Mouse (Mus musculus) megakaryocyte, adult 5-6 weeks (primary cell): Measurements from ENCODE around the gene Serpinb5. TPM values are rescaled to one million over a fixed set of nuclear protein-coding genes. Genes with fewer than 3 reads are reported as not detected.
"Not testable (repeated sequence)": the region's sequence is repeated elsewhere in the genome, so short reads cannot be mapped to it uniquely, and the experiment has no call there.

Experiments used
- ATAC-seq: 2 replicates; pipeline ENCODE4 v1.8.0; 2016; ENCODE audit warnings: mild to moderate bottlenecking, inconsistent platforms; ENCODE audit not compliant: poor library complexity, severe bottlenecking
- total RNA-seq, 2 experiments: library from RNA; stranded (forward) in 1 of 2; stranded (reverse) in 1 of 2; fragments of 153-499, 151-499 nt in 1 of 2; fragments of 221-1000, 200-1000 nt in 1 of 2; gene quantifications; 2 replicates each; pipeline versions ENCODE4 v1.2.3 to v1.2.4; 2015 to 2017

Gene Serpinb5
- total RNA-seq (2015) (not detected in 2 replicates), total RNA-seq (2017) (not detected in 2 replicates)

DNA sequence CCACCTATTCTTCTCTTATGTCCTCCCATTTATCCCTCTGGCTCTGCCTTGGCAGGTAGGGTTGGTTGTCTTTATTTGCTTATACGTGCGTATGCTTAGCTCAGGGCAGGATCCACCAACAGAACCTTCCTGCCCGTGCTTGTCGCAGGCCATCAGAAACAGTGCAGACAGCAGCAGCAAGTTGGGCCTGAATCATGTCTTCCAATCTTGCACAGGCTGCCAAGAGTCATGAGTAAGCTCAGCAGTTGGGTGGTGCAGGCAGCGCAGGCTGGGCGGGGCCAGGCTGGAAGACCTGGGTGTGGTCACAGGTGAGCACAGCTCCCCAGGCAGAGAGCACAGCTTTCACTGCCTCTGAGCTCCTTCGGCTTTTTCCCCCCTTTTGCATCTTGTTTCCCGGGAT is at the start of gene Serpinb5:
TSS of gene Serpinb5 (plus strand) at position 327 of the 400 bp plus-strand sequence.
- ATAC-seq = no peak

DNA sequence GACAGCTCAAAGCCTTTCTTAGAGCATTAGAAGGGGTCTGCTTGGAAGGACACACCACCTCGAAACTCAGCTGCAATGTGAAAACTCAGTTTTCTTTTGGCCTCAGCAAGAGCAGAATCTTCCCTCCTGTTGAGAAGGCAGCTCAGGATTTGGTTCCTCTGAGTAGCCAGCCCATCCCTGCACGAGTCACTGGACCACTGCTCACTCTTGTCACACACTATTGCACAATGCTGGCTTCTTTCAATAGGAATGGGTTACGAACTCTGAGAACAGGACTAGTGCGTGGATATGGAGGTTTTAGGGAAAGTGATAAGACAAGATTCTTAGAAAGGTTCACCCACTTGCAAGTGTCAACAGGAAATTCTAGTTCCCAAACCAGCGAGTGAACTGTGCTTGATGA is 46.1 kb upstream of the Serpinb5 start:
- peak; percentile 63 for ATAC-seq

DNA sequence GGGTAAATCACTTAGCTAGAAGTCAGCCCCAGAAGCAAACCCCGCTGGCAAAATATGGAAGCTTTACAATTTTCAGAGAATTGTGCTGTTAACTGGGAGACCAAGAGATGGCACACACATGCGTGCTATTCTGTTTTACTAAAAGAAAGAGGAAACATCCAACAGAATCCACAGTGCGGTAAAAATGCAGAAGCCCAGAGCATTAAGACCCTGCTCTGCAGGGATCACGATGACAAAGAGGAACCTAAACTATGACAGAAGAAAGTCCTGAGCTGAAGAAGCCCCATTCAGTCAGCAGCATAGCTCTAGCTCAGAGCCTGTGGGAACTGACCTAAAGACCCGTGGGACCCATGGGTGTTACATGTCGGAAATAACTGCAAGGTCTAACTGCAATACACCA is 45.7 kb upstream of the Serpinb5 start:
- ATAC-seq = peak; percentile 92

DNA sequence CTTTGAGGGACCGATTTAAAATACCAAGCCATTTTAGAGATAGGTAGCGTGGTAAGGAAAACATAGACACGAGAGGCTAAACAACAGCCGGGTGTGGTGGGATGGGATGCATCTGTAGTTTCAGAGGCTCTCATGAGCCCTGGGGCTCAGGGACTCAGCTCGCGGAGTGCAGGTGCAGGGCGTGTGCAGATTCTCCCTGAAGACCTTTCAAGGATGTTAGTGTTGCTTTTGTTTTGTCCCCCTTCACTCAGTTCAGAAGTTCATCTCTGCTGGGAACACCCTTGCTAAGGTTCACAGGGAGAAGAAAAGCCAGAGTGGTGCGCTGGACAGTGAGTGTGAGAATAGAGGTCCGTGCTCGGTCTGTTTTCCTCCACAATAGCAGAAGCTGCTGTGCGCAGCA is 44.2 kb upstream of the Serpinb5 start:
- ATAC-seq = no peak

DNA sequence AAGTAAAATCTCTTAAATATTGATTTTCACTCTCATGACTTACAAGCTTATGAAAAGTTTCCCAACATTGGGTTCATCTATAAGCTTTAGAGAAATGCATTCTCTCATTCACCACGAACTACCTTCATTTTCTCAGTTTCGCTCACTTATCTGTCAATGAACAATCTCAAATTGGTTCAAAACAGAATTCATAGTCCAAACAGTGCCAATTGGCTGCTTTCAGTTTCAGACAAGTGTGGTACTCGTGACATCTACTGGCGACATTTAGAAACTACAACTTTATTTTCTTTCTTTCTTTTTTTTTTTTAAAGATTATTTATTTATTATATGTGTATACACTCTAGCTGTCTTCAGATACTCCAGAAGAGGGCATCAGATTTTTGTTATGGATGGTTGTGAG is 42.6 kb upstream of the Serpinb5 start:
- ATAC-seq = peak; percentile 52

DNA sequence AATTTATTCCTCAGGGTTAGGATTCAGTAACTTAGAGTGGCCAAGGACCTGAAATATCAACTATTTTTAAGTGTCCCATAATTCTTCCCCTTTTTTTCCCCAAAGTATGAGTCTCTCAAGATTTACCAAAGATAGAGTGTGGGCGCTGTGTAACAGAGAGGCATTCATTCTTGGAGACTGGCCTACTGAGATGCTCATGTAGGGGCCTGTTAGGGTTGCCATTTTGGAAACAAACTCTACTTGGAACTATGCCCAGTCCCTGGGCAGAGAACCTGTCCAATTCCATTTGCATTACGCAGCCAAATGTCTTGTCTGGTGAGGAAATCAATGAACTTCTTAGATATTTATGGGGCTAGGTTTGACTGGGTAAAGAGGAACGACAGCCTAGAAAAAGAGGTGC is 38.7 kb upstream of the Serpinb5 start:
- ATAC-seq = no peak

DNA sequence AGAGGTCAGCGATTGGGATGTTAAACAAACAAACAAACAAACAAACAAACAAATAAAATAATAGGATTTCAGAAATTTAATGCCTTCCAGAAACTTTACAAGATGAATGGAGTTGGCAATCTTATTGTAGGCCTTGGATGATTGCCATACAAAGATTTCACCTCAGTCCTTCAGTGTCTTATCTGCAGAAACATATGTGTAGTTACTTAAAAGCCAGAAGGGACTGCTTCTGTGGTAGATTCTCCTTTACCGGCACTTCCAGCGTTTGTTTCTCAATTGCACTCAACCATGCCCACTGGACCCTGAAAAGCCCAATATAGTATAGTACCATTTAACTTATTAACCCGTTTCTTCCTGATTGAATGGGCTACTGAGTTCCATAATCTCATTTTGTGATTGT is 32.2 kb upstream of the Serpinb5 start:
- no peak for ATAC-seq

DNA sequence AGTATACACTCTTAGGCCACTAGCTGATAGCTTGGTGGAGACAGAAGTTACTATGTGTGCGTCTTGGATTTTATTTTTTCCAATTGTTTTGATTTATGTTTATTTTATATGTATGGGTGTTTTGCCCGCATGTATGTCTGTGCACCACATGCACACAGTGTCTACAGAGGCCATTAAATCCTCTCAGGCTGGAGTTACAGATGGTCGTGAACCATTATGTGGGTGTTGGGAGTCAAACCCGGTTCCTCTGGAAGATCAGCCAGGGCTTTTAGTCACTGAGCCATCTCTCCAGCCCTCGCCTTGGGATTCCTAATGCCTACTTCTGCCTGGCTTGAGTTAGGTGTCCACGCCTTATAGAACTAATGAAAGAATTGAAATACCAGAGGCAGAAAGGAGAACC is 4.6 kb downstream of the Serpinb5 start:
- ATAC-seq = no peak

DNA sequence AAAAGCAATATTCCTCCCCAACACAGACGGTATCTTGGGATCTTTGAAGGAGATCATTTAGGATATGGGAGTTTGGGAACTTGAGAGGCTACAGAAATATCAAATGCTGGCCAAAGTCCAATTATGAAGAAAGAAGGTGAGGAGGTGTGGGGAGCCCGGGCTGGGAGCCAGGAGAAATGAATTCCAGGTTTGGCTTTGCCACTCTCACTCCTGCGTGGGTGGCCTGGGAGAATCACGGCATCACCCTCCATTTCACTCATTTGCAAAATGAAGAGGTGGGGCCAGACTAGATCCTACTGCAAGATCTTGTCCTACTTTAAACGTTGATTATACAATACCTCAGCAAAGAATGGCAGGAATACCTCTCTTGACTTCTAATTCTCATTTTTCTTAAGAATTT is 5.1 kb downstream of the Serpinb5 start:
- no peak for ATAC-seq

DNA sequence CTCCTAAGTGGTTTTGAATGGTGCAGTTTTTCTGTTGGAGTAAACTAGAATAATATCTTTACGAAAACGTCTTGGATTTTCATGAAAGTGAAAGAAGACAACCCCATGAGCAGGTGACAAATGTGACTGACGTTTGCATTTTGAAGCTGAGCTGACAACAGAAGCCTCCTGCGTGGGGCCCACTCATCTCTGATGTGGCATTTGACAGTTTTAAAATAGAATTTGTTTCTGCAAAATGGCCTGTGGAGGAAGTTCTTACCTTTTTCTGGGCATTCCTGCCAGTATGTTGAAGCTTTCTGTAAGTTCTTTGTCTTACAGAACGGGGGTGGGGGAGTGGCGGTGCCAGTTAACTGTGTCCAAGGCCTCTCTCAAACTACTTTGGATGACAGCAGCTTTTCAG is 5.8 kb downstream of the Serpinb5 start:
- no peak for ATAC-seq

DNA sequence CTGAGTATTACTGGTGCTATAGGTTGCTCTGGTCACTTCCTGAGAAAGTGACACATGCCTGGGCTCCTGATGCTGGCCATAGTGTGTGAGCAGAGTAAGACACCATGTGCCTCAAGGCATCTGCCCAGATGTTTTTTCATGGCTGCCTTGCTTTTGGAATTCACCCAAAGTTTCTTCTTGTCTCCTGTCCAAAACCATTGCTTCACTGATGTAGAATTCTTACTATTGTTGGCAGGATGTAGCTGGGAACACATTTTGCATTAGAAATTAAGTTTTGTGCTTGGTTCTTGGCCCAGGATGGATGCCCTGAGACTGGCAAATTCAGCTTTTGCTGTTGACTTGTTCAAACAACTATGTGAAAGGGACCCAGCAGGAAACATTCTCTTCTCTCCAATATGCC is 9.0 kb downstream of the Serpinb5 start:
- no peak for ATAC-seq

DNA sequence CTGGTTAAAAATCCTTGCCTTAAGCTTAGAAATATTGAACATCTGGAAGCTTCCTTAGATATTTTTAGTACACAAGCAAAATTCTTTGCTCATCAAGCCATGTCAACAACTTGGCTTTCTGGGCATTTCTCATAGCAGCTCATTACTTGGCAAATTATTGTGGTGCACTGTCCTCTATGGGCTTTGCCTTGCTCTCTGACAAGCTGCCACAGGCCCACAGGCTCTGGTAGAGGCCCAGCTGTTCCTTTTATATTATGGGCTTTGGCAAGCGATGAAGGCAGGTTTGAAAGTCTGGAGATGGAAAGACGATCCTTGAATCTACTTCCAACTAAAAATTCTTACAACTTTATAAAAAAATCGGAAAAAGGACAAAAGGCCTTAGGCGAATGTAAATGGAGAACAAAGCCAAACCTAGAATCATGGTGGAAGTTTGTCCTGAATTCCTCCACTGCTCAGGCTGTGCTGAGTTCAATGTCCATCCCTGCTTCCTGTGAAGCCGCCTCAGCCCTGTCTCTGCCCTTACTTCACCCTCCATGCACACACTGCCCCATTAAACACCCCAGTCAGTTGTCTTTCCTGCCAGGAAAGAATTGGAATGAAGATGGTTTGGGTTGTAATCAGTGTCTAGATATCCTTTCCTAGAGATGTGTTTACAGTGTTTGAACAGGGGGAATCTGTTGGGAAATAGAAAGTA is 14.4 kb downstream of the Serpinb5 start:
- ATAC-seq = no peak

DNA sequence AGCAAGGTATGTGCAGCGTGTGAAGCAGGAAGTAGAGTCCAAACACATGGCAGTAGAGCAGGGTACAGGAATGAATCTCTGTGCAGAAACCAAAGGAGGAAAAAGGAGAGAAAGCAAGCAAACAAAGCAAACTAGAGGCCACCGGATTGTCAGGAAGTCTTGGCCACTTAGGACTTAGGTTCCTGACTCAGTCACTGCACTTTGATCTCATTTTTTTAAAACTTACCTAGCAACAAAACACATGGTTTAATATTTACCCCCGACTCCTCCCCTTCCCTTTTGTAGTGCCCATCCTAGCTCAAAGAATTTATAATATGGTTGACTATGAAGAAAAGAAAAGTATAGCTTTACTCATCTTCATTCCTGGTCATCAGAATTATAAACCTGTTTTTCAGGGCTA is 15.2 kb downstream of the Serpinb5 start:
- ATAC-seq = no peak

DNA sequence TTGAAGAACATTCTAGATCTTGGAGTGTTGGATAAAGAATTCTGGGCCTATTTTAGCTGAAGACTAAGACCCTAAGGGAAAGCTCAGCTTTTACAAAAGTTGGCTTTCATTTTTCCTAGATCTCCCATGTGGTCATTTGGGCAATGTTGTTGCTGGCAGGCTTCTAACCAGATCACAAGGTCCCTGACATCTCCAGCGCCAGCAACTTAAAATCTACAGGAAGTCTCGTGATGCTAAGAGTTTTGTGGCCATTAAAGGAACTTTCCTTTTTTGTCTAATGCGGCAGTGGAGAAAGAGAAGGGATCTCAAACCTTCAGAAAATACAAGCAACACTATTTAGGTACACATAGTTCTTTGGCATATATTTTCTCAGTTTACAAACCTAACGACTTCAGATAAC is 21.8 kb downstream of the Serpinb5 start:
- no peak for ATAC-seq

DNA sequence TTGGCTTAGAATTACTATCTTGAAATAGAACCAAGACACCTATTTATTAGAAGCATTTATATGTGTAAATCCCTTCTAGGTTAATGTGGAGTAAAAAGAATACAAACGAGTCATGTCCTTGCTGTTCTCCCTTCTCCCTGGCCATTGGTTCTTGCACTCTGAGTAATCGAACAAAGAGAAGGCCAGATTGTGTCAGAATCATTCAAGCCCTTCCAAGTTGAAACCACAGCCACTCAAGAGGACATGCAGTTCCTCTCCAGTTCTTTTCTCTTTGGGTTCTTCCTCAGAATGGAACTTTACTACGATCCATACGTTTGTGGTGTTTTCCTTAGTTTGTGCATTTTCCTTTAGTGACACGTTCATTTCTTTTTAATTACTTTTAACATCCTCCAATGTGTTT is 22.4 kb downstream of the Serpinb5 start:
- ATAC-seq = peak; percentile 38

DNA sequence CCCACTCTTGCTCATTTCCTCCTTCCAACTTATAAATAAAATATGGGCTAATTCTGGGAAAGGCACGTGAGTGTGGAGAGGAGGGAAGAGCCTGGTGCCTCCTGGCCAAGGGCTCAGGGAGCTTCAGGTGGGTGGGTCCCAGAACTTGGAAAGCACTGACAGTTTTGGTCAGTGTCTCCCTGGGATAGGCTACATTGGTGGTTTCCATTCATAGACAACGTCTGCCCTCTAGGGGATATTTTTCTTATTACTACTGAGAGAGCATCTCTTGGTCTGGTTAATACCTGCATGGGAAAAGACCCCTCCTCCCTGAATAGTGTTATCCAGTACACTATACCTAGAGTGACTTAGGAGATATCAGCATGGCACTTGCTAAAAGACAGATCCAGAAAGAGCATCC is 22.8 kb downstream of the Serpinb5 start:
- peak; percentile 80 for ATAC-seq

DNA sequence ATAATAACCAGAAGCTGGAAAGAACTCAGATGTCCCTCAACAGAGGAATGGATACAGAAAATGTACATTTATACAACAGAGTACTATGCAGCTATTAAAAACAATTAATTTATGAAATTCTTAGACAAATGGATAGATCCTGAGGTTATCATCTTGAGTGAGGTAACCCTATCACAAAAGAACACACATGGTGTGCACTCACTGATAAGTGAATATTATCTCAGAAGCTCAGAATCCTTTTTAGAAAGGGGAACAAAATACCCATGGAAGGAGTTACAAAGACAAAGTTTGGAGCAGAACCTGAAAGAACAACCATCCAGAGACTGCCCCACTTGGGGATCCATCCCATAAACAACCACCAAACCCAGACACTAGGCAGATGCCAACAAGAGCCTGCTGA is 34.2 kb downstream of the Serpinb5 start:
- ATAC-seq = not testable (repeated sequence)

DNA sequence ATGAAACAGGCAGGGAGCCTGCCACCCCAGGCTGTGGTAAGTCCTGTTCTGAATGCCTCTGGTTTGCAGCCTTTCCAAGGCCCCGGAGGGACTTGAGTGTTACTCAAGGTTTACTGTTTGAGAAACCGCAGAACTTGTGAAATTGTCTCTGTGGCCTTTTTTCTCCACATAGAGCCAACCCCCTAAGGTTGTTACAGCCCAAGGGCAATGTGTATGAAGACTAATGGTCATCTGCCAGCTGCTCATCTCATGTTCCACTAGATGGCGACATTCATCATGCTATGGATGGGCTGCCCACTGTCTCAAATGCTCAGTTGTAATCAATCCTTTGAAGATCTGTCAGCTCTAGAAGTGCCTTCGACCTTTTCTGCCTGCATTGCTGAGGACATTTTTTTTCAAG is 40.4 kb downstream of the Serpinb5 start:
- peak; percentile 99 for ATAC-seq

DNA sequence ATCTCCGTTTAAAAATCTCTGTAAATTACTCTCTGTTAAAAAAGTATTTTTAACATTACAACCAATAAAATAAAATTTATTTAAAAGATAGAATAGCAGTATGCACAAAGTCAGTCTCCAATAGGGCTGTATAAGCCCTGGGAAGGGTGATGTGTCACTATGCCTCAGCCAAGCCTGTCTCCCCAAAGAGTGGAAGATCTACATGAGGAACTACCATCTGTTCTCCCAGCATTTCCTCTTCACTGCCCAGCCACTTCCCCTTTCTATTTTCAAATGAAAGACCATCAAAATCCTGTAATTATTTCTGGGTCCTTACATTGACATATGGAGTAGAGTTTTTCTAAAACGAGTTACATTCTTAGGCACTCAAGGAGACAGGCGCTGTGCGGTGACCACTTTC is 71.0 kb downstream of the Serpinb5 start:
- peak; percentile 92 for ATAC-seq
